Mouse (Mus musculus) brain, embryonic 14.5 days (tissue): ENCODE data around the gene Phf8. TPM values are rescaled to one million over a fixed set of nuclear protein-coding genes. Genes with fewer than 3 reads are reported as not detected.
"Not testable (repeated sequence)": the region's sequence is repeated elsewhere in the genome, so short reads cannot be mapped to it uniquely, and the experiment has no call there.

Experiments
- DNase-seq: peaks from one replicate; pipeline ENCODE4 v3.0.0-alpha.2; 2011; ENCODE audit warnings: low read depth
- CTCF ChIP-seq: fragments of 200-500 bp; IDR thresholded peaks from 2 replicates; pipeline ENCODE4 v1.5.1; 2012; ENCODE audit warnings: inconsistent platforms, mild to moderate bottlenecking, moderate library complexity, borderline replicate concordance; ENCODE audit not compliant: insufficient read depth, insufficient read length; ENCODE audit errors: extremely low read depth
- POLR2A ChIP-seq: fragments of 200-500 bp; IDR thresholded peaks from 2 replicates; pipeline ENCODE4 v1.6.1; 2012; ENCODE audit warnings: mild to moderate bottlenecking, inconsistent platforms, borderline replicate concordance; ENCODE audit not compliant: poor library complexity, insufficient read depth, insufficient read length, severe bottlenecking; ENCODE audit errors: extremely low read depth
- polyA plus RNA-seq: library from polyadenylated mRNA; depleted of rRNA; stranded (reverse); fragments of >200 nt; gene quantifications from 2 replicates; pipeline ENCODE4 v1.2.3, GENCODE M21; 2012; rRNA removed

The Phf8 gene
- polyA plus RNA-seq, result 25.3 and 29.9 TPM in 2 replicates

- DNase-seq, result peak; percentile 99
- TF ChIP-seq POLR2A (peak; percentile 45; the same call in 1 of the 2 replicates), CTCF (no peak)
Observed at GRCm38 (mm10) chrX:151520458-151521322, at the start of gene Phf8. Gene Phf8 (plus strand): TSS chrX:151520672.

- DNase-seq, result no peak
- TF ChIP-seq CTCF (no peak), POLR2A (no peak)
Observed at GRCm38 (mm10) chrX:151488128-151488527, 32.3 kb upstream of the Phf8 start.

- DNase-seq, result not testable (repeated sequence)
Observed at GRCm38 (mm10) chrX:151493269-151493668, 27.2 kb upstream of the Phf8 start.

GRCm38 (mm10) chrX:151496596-151496995 is 23.9 kb upstream of the Phf8 start:
- no peak for DNase-seq
- no peak for TF ChIP-seq POLR2A
- no peak for TF ChIP-seq CTCF

- TF ChIP-seq CTCF (no peak), POLR2A (no peak)
- no peak for DNase-seq
Observed at GRCm38 (mm10) chrX:151508536-151508935, 11.9 kb upstream of the Phf8 start.

GRCm38 (mm10) chrX:151509906-151510305 is 10.6 kb upstream of the Phf8 start:
- DNase-seq, result no peak
- TF ChIP-seq POLR2A, result no peak
- TF ChIP-seq CTCF, result no peak

GRCm38 (mm10) chrX:151513066-151513465 is 7.4 kb upstream of the Phf8 start:
- DNase-seq, result no peak
- TF ChIP-seq POLR2A (no peak), CTCF (no peak)

- no peak for TF ChIP-seq CTCF
- no peak for TF ChIP-seq POLR2A
- no peak for DNase-seq
Observed at GRCm38 (mm10) chrX:151513694-151514093, 6.8 kb upstream of the Phf8 start.

GRCm38 (mm10) chrX:151518181-151518580 is 2.3 kb upstream of the Phf8 start:
- TF ChIP-seq POLR2A, result no peak
- TF ChIP-seq CTCF, result no peak
- DNase-seq, result no peak

- TF ChIP-seq CTCF (no peak), POLR2A (no peak)
- no peak for DNase-seq
Observed at GRCm38 (mm10) chrX:151520127-151520457, 380 bp upstream of the Phf8 start.

GRCm38 (mm10) chrX:151521786-151522522 is 1.5 kb downstream of the Phf8 start:
- DNase-seq, result peak; percentile 47
- TF ChIP-seq CTCF, result no peak

- no peak for DNase-seq
- TF ChIP-seq CTCF, result no peak
- no peak for TF ChIP-seq POLR2A
Observed at GRCm38 (mm10) chrX:151553356-151553755, 32.9 kb downstream of the Phf8 start.

- TF ChIP-seq POLR2A (no peak), CTCF (no peak)
Observed at GRCm38 (mm10) chrX:151575166-151575565, 54.7 kb downstream of the Phf8 start.

GRCm38 (mm10) chrX:151643386-151643785 is 122.9 kb downstream of the Phf8 start:
- DNase-seq, result no peak
- no peak for TF ChIP-seq CTCF

More at GRCm38 (mm10) chrX:151575166-151575565, 54.7 kb downstream of the Phf8 start:
- no peak for DNase-seq

GRCm38 (mm10) chrX:151653744-151654143 is 133.3 kb downstream of the Phf8 start:
- TF ChIP-seq POLR2A (no peak), CTCF (no peak)
- no peak for DNase-seq
